Mouse (Mus musculus) gastrocnemius, adult 8-10 months (tissue): Measurements from ENCODE around the gene Hfe. TPM values are rescaled to one million over a fixed set of nuclear protein-coding genes. Genes with fewer than 3 reads are reported as not detected.
"Not testable (repeated sequence)": the region's sequence is repeated elsewhere in the genome, so short reads cannot be mapped to it uniquely, and the experiment has no call there.

Experiments used
- DNase-seq, 2 experiments: peaks; one replicate each; pipeline ENCODE4 v3.0.0; 2022; ENCODE audit warnings: low spot score in 2 of 2
- total RNA-seq, 4 experiments: library from RNA; stranded (reverse); gene quantifications; 2 replicates each; pipeline ENCODE4 v1.2.4; 2022

The Hfe gene
- total RNA-seq, 4 experiments from 2014 or later: 23.6 to 29.2 (median 27.1) TPM

- DNase-seq: no peak
Measured at GRCm38 (mm10) chr13:23716261-23717042, 5.8 kb upstream of the Hfe start.

- no peak for DNase-seq
Measured at GRCm38 (mm10) chr13:23709714-23710373, 810 bp downstream of the Hfe start.

- no peak for DNase-seq
Measured at GRCm38 (mm10) chr13:23708654-23709053, 2.0 kb downstream of the Hfe start.

- DNase-seq: no peak
Measured at GRCm38 (mm10) chr13:23708041-23708440, 2.6 kb downstream of the Hfe start.

- no peak for DNase-seq
Measured at GRCm38 (mm10) chr13:23706771-23707170, 3.9 kb downstream of the Hfe start.

GRCm38 (mm10) chr13:23705751-23706356 lies 4.8 kb downstream of the Hfe start:
- no peak for DNase-seq

GRCm38 (mm10) chr13:23702801-23703200 lies 7.9 kb downstream of the Hfe start:
- DNase-seq: not testable (repeated sequence)

- no peak for DNase-seq
Measured at GRCm38 (mm10) chr13:23702220-23702619, 8.4 kb downstream of the Hfe start.

- peak; percentile 41 to 52 for DNase-seq
Measured at GRCm38 (mm10) chr13:23700786-23701520, 9.7 kb downstream of the Hfe start.

- no peak for DNase-seq
Measured at GRCm38 (mm10) chr13:23699767-23700166, 10.9 kb downstream of the Hfe start.

- DNase-seq: no peak
Measured at GRCm38 (mm10) chr13:23698996-23699395, 11.7 kb downstream of the Hfe start.

- DNase-seq: peak; percentile 94 to 97
Measured at GRCm38 (mm10) chr13:23698300-23698693, 12.4 kb downstream of the Hfe start, which contains the start of gene Hist1h4c. TSS of gene Hist1h4c (minus strand) at chr13:23698454.

- DNase-seq: no peak
Measured at GRCm38 (mm10) chr13:23697491-23698299, 13.0 kb downstream of the Hfe start.

- no peak for DNase-seq
Measured at GRCm38 (mm10) chr13:23696061-23696474, 14.6 kb downstream of the Hfe start.

- DNase-seq: no peak
Measured at GRCm38 (mm10) chr13:23695514-23695913, 15.1 kb downstream of the Hfe start, which contains the start of gene Hist1h1t. TSS of gene Hist1h1t (plus strand) at chr13:23695814.

- DNase-seq: no peak
Measured at GRCm38 (mm10) chr13:23694956-23695355, 15.7 kb downstream of the Hfe start.

- no peak for DNase-seq
Measured at GRCm38 (mm10) chr13:23693856-23694440, 16.7 kb downstream of the Hfe start.

- DNase-seq: no peak
Measured at GRCm38 (mm10) chr13:23689459-23689858, 21.2 kb downstream of the Hfe start.

GRCm38 (mm10) chr13:23688956-23689355 lies 21.7 kb downstream of the Hfe start:
- DNase-seq: no peak

- DNase-seq: no peak
Measured at GRCm38 (mm10) chr13:23687907-23688306, 22.7 kb downstream of the Hfe start.
